Mouse (Mus musculus): ENCODE data around the gene Otoa. TPM values are rescaled to one million over a fixed set of nuclear protein-coding genes. Genes with fewer than 3 reads are reported as not detected.
A peak's percentile ranks its signal among the peaks of the same experiment; 100 is the strongest.

Gene Otoa
- 0.17 and 0.42 TPM in 2 replicates for total RNA-seq (2014; fragmentation: Nextera tagmentation)
- 0.34 TPM in 1 of 2 replicates, not detected in the other for total RNA-seq (2017)

DNA sequence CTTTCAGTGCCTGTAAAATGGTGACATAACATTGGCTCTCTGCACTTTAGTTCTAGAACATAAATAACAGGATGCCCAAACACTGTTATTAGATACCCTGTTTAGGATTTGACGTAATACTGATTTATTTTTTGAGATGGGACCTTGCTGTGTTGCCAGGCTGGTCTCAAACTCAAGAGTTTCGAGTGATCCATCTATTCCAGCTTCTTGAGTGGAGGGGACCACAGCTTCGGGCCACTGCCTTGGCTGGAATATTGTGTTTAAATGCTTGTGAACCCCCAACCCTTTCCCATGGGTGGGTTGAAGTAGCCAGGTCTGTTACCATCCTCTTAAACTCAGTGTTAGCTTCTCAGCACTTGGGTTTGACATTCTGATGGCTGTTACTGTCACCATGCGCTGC, at the start of gene Otoa:
Gene Otoa, plus strand, starts transcription at position 301 of the 400 bp plus-strand sequence.
- no peak for ATAC-seq (replicated peaks; ENCODE audit: low FRiP score, low TSS enrichment, poor library complexity, severe bottlenecking)

DNA sequence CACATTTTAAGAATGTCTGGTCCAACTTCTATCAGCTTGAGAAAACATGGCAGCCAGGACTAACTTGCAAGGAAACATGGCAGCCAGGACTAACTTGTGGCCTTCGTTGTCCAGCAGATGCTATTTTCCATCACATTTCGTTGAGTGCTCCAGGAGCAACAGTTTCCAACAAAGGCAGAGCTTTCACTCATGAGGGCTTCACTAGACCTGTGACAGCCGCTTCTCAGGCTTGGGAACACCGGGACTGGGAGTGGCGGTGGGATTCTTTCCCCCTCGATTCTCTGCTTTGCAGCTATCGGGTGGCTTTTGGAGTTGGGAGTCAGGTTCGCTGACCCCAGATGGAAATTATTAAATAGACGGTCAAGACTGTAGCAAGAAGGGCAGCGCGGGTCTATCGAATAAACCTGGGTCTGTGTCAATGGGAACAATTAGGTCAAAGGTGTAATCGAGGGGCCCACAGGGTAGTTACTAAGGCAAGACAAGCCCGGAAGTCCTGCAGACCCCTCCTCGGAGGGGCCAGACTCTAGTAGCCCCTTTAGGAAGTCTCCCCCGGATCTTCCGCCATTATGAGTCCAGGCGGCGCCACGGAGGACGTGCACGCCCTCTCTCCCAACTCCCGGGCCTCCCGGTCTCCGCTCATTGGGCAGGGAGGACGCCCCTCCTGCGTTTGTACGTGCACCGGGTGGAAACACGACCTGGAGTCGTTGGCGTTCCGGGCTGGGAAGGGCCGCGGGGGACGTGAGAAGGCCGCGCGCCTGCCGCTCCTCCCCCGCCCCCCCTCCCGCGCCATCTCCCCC, 47.4 kb upstream of the Otoa start, which contains the start of gene Mettl9:
Gene Mettl9, plus strand, starts transcription at position 590 of the 797 bp plus-strand sequence.
- peak; percentile 98 for ATAC-seq (replicated peaks; ENCODE audit: low FRiP score, low TSS enrichment, poor library complexity, severe bottlenecking)

GRCm38 (mm10) chr7:121034701-121035141, 46.7 kb upstream of the Otoa start:
- ATAC-seq (replicated peaks; ENCODE audit: low FRiP score, low TSS enrichment, poor library complexity, severe bottlenecking): peak; percentile 19

GRCm38 (mm10) chr7:121035161-121035721, 46.2 kb upstream of the Otoa start:
- ATAC-seq (replicated peaks; ENCODE audit: low FRiP score, low TSS enrichment, poor library complexity, severe bottlenecking): 0 out of 2 replicates have a peak, but pooled peaks have one; percentile 1

GRCm38 (mm10) chr7:121040595-121040994, 40.9 kb upstream of the Otoa start:
- no peak for ATAC-seq (replicated peaks; ENCODE audit: low FRiP score, low TSS enrichment, poor library complexity, severe bottlenecking)

DNA sequence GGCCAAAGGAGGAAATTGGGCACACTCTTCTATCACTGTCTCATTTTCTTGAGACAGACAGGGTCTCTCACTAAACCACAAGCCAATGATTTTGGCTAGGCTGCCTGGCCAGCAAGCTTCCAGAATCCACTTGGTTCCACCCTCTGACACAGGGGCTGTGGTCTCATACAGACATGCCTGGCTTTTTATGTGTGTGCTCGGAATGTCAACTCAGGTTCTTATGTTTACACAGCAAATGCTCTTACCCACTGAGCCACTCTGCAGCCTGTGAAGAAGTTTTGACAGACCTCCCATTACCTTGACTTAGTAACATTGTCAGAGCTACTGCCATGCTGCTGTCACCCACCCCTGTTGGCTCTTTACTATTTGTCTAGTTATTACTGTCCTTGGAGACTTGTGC, 39.5 kb upstream of the Otoa start:
- no peak for ATAC-seq (replicated peaks; ENCODE audit: low FRiP score, low TSS enrichment, poor library complexity, severe bottlenecking)

DNA sequence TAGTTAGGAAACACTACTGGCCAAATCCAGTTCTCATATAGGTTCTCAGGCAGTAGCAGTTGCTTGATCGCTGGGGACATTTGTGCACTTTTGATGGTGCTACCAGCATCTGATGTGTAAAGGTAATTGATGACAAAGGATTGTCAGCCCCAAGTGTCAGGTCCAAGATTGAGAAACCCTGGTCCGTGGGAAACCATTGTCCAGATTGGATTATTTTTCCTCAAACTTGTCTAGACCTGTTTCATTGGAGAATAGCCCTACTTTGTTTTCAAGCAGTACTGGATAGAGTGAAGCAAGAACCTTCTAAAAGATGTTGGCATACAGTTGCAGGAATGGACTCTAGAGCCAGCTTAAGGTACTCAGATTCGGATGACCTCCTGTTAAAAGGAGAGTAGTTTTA, 38.4 kb upstream of the Otoa start:
- ATAC-seq (replicated peaks; ENCODE audit: low FRiP score, low TSS enrichment, poor library complexity, severe bottlenecking): no peak

DNA sequence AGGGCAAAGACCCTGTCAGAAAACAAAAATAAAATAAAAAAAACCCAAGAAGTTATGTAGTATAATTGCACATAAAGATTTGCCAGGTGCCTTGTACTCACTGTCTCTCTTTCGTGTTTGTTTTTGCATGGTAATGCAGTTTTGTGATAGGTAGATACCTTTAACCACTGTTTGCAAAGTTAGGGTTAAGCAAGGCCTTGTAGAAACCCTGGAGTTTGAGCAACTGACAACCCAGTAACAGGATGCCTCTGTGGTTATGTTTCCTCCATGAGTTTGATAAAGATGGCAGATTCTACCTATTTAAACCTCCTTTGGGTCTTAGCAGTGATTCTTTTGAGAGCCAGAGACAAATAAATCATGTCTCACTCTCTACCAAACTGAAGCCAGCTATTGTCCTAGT, 37.9 kb upstream of the Otoa start:
- no peak for ATAC-seq (replicated peaks; ENCODE audit: low FRiP score, low TSS enrichment, poor library complexity, severe bottlenecking)

DNA sequence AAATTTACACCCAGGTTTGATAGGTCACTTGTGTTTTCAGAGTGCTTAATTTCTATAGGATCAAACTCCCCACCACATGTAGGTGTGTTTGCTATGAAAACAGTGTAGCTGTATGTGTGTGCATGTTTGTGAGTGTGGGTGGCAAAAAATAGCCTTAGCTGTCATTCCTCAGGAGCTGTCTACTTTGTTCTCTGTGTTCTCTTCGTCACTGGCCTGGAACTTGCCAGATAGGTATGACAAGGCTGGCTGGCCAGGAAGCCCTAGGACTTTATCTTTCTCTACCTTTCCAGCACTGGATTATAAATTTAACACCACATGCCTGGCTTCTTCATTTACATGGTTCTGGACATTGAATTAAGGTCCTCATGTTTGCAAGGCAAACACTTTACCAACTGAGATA, 37.2 kb upstream of the Otoa start:
- no peak for ATAC-seq (replicated peaks; ENCODE audit: low FRiP score, low TSS enrichment, poor library complexity, severe bottlenecking)

- no peak for ATAC-seq (replicated peaks; ENCODE audit: low FRiP score, low TSS enrichment, poor library complexity, severe bottlenecking)
These were observed 35.6 kb upstream of the Otoa start for GRCm38 (mm10) chr7:121045671-121046453.

- no peak for ATAC-seq (replicated peaks; ENCODE audit: low FRiP score, low TSS enrichment, poor library complexity, severe bottlenecking)
These were observed 33.8 kb upstream of the Otoa start for GRCm38 (mm10) chr7:121047624-121048023.

GRCm38 (mm10) chr7:121053071-121053470, 28.4 kb upstream of the Otoa start:
- ATAC-seq (replicated peaks; ENCODE audit: low FRiP score, low TSS enrichment, poor library complexity, severe bottlenecking): no peak

DNA sequence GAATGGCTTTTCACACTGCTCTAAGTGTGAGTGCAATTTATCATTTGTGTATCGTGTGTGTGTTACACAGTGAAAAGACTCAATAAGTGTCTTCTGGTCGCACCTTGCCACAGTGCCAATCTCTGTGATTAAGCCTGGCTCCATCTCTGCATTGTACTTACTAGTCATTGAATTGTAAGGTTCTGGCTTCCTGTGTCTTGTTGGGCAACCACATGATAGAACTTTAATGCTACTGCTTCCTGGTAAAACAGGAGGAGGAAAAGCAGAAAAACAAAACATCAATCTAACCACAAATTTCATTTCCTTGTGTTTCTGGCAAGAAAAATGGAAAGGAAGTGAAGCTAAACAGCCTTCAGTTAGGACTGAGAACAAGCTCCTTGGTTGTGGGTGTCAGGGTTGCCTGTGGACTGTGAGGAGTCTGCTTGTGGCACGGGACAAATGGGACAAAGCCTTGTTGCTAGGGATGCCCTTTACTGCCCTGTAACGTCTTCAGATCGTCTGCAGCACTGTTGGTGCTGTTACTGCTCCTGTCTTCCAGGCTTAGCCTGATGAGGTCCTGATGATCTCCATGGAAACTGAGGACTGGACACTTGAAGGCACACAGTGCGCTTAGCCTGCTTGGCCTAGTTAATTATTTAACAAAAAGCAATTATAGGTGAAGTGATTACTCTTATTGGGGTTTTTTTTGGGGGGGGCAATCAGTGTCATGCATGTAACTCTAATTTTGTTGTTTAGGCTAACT, 21.8 kb upstream of the Otoa start:
- no peak for ATAC-seq (replicated peaks; ENCODE audit: low FRiP score, low TSS enrichment, poor library complexity, severe bottlenecking)

DNA sequence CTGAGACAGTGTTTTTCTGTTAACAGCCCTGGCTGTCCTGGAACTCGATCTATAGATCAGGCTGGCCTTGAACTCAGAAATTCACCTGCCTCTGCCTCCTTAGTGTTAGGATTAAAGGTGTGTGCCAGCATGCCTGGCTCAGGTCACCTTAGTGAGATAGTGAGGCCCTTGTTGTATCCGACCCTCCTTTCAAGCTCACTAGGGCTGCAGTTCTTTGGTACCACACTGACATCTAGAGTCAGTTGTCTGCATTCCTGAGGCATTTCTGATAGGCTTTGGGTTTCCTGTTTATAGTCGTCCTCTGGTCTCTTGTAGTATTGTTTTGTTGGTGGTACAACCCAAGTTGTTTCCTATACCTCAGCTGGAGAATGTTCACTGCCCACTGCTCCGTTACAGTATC, 17.1 kb upstream of the Otoa start:
- ATAC-seq (replicated peaks; ENCODE audit: low FRiP score, low TSS enrichment, poor library complexity, severe bottlenecking): 0 out of 2 replicates have a peak, but pooled peaks have one; percentile 41

DNA sequence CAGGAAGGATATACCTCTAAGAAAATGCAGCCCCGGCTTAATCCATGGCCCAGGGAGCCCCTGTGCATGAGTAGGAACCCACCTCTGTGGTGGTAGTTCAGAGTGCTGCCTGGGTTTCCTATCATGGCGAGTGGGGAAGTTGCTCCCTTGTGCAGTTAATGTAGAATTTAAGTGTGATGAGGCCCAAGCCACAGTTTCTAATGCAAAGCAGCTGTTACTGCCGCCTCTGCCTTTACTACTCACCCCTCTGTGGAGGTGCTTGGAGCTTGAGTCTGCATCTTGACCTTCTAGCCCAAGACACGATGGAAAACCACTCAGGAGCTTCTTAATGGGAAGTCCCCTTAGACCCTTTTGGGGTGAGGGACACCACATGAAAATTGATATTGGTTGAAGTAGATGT, 10.2 kb upstream of the Otoa start:
- no peak for ATAC-seq (replicated peaks; ENCODE audit: low FRiP score, low TSS enrichment, poor library complexity, severe bottlenecking)

DNA sequence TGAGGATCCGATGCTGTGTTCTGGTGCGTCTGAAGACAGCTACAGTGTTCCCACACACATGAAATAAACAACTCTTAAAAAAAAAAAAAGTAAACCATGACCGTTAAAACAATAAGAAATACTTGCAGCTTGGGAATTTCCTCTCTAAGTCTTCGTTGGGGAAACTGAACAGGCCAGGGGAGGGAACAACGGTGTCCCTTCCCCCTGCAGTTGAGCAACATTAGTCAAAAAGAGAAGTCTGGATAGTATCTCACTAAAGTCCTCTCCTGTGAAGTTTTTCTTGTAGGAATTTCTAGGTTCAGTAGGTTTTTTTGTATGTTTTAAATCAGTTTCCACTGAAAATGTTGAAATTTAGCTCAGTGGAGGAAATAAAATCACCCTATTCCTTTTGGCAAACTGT, 8.9 kb upstream of the Otoa start:
- no peak for ATAC-seq (replicated peaks; ENCODE audit: low FRiP score, low TSS enrichment, poor library complexity, severe bottlenecking)

DNA sequence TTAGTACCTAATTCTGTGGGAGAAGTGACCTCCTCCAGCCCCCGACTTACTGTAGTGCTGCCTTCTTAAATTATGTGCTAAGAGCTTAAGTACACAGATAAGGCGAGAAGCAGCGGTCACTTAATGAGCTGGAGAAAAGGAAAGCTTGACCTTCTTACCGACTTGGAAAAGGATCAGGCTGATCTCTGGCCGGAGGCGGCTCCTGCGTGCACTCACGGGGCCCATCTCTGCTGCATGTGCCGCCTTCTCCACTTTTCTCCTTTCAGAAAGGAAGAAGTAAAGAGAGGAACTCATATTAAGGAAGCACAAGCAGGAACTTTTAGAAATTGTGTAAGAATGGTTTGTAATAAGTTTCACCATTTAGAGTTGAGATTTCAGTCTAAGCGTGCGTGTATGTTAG, 7.2 kb upstream of the Otoa start, which contains the start of gene Igsf6:
Gene Igsf6, minus strand, starts transcription at position 292 of the 400 bp plus-strand sequence.
- ATAC-seq (replicated peaks; ENCODE audit: low FRiP score, low TSS enrichment, poor library complexity, severe bottlenecking): no peak

DNA sequence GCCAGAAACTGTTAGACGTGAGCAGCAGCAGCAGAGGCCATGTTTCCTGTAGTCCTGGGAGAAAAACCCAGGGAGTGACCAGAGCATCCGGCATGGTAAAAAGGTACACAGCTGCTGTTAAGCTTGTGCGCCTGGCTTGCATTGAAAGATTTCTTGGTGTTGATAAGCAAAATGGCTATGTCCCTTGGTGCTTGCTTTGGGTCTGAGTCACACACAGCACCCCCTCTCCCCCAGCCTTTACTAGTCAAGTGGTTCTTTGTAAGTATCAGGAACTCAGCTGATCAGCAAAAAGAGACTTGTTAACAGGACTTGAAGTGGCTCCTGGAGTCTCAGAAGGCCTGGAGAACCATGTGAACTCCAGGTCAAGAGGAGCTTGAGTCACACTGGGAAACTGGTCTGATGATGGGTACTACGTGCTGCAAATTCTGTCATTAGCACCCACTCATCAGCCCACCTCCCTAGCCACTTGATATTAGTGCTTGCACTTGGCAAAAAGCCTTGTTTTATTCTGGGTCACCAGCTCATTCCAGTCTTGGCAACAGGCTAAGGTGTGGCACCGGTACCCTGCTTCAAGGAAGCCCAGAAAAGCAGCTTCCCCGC, 6.5 kb upstream of the Otoa start:
- no peak for ATAC-seq (replicated peaks; ENCODE audit: low FRiP score, low TSS enrichment, poor library complexity, severe bottlenecking)

GRCm38 (mm10) chr7:121075416-121075815, 6.0 kb upstream of the Otoa start:
- ATAC-seq (replicated peaks; ENCODE audit: low FRiP score, low TSS enrichment, poor library complexity, severe bottlenecking): no peak
